Mouse (Mus musculus) heart, postnatal 0 days (tissue): ENCODE measurements around the gene Tacr2. TPM values are rescaled to one million over a fixed set of nuclear protein-coding genes. Genes with fewer than 3 reads are reported as not detected.

Experiments
- ATAC-seq: fragments of 200-750 bp; cut with Nextera tagmentation; 2 replicates; pipeline ENCODE4 v1.8.0; 2017; ENCODE audit warnings: low read depth, moderate number of reproducible peaks, moderate library complexity; ENCODE audit not compliant: insufficient read depth
- DNase-seq: peaks from one replicate; pipeline ENCODE4 v3.0.0-alpha.2; 2016; ENCODE audit warnings: low spot score
- H3K27ac ChIP-seq: fragments of 300-500 bp; sonication (generic); 2 replicates; pipeline ENCODE4 v1.5.1; 2014; ENCODE audit warnings: low read depth, mild to moderate bottlenecking
- H3K27me3 ChIP-seq: fragments of 300-500 bp; sonication (generic); 2 replicates; pipeline ENCODE4 v1.6.1; 2014; ENCODE audit warnings: low read length, mixed read lengths; ENCODE audit not compliant: control insufficient read depth, insufficient read depth
- H3K36me3 ChIP-seq: fragments of 300-500 bp; sonication (generic); replicated peaks from 2 replicates; pipeline ENCODE4 v1.6.1; 2014; ENCODE audit warnings: low read length, mixed read lengths; ENCODE audit not compliant: control insufficient read depth, insufficient read depth
- H3K4me1 ChIP-seq: fragments of 300-500 bp; sonication (generic); 2 replicates; pipeline ENCODE4 v1.6.1; 2014; ENCODE audit warnings: antibody characterized with exemption; ENCODE audit not compliant: control insufficient read depth, insufficient read depth
- H3K4me2 ChIP-seq: fragments of 300-500 bp; sonication (generic); 2 replicates; pipeline ENCODE4 v1.6.1; 2014; ENCODE audit warnings: low read depth, mild to moderate bottlenecking, low read length, moderate library complexity
- H3K4me3 ChIP-seq: fragments of 300-500 bp; sonication (generic); 2 replicates; pipeline ENCODE4 v1.5.1; 2014; ENCODE audit warnings: low read depth, low read length
- H3K9ac ChIP-seq: fragments of 300-500 bp; sonication (generic); replicated peaks from 2 replicates; pipeline ENCODE4 v1.6.1; 2014; ENCODE audit warnings: low read depth, low read length, mixed read lengths
- H3K9me3 ChIP-seq: fragments of 300-500 bp; sonication (generic); replicated peaks from 2 replicates; pipeline ENCODE4 v1.6.1; 2016; ENCODE audit warnings: low read length; ENCODE audit not compliant: control insufficient read depth
- CTCF ChIP-seq: IDR thresholded peaks from 2 replicates; pipeline ENCODE4 v1.5.1; 2016; ENCODE audit warnings: antibody characterized with exemption, control low read depth, low read depth
- EP300 ChIP-seq: IDR thresholded peaks from 2 replicates; pipeline ENCODE4 v1.6.1; 2016; ENCODE audit warnings: antibody characterized with exemption, low read depth
- WGBS: fragments of 180-500 bp; shearing (Covaris S2); extraction: QIAGEN DNeasy Blood & Tissue Kit; methylation state at CpG from one replicate; pipeline ENCODE4 v1.1.7; 2014; 5-methylcytosine and 5-hydroxymethylcytosine counted together
- polyA plus RNA-seq: library from polyadenylated mRNA; unstranded; fragments of >200 nt; fragmentation: Nextera tagmentation; extraction: Ambion mirVana; gene quantifications from 2 replicates; pipeline ENCODE4 v1.2.1, GENCODE M21; 2015
- total RNA-seq: library from RNA; depleted of rRNA; stranded (reverse); fragments of >200 nt; gene quantifications from 2 replicates; pipeline ENCODE4 v1.2.3, GENCODE M21; 2014; ENCODE audit warnings: low replicate concordance

The Tacr2 gene
- total and polyA plus RNA-seq, 2 experiments from 2014 or later = 2.7 TPM; not detected in 1

DNA sequence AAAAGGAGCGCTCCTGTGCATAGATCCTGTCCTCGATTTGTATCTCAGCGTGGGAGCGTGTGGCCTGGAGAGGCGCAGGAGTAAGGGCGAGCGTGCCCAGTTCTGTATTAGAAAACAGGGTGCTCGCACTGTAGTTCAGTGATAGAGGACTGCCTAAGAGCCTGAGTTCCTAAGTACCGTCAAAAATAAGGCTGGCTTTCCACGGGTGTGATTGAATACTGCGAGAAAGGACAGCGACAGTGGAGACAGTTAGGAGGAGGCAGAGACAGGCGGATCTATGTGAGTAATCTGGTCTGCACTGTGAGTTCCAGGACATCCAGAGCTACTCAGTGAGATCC, 20.9 kb upstream of the Tacr2 start:
- no peak overlapping the region for H3K27ac ChIP-seq
- H3K9ac ChIP-seq = no peak overlapping the region
- ATAC-seq (no peak), DNase-seq (no peak)
- TF ChIP-seq CTCF (no peak), EP300 (no peak)
- H3K4me2 ChIP-seq = peak overlapping the region; percentile 80
- WGBS = 3% methylated on average over 13 of the region's 13 CpGs
- H3K9me3 ChIP-seq = no peaks in the 10 kb centered on the region
- H3K4me3 ChIP-seq = peak overlapping the region; percentile 56
- H3K36me3 ChIP-seq = no peaks in the 10 kb centered on the region
- H3K4me1 ChIP-seq = peaks cover 6% of the 10 kb centered on the region; the same call in 1 of the 2 replicates
- peaks cover 17% of the 10 kb centered on the region for H3K27me3 ChIP-seq

DNA sequence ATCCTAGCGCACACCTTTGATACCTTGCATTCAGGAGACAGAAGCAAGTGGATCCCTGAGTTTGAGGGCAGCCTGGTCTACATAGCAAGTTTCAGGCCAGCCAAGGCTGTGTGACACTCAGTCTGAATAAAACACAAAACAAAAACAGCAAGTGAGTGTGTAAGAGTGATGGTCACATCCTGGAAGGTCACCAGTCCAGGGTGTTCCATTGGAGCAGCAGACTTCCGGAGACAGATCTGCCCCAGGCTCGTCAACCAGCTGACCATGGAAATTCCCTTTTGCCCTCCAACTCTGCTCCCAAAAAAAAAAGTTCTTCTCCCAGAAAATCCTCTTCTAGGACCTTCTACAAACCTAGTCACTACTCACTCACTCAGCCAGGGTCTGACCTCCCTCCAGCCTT, 20.4 kb upstream of the Tacr2 start:
- Histone ChIP-seq H3K4me1 (peaks cover 6% of the 10 kb centered on the region; the same call in 1 of the 2 replicates), H3K36me3 (no peaks in the 10 kb centered on the region), H3K4me3 (no peak overlapping the region), H3K27ac (no peak overlapping the region), H3K9ac (no peak overlapping the region), H3K9me3 (no peaks in the 10 kb centered on the region), H3K27me3 (peaks cover 17% of the 10 kb centered on the region), H3K4me2 (no peak overlapping the region)
- ATAC-seq (no peak), DNase-seq (no peak)
- no peak for TF ChIP-seq EP300
- TF ChIP-seq CTCF = no peak
- 76% methylated on average over 3 of the region's 3 CpGs for WGBS

DNA sequence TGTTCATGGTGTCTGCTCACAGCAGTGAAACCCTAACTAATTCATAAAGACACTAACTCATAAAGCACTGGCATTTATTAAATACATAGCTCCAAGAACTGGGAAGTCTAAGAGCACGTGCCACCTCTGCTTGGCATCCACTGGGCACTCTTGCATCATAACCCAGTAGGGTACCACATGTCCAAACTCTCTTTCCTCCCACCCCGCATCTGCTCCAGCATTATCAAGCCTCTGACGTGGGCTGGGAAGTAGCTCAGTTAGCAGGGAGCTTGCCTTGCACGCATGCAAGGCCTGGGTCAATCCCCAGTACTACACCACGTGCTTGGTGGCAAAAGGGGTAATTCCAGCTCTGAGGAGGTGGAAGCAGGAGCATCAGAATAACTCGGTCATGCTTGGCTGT, 16.1 kb upstream of the Tacr2 start:
- WGBS = 79% methylated on average over 6 of the region's 6 CpGs
- Histone ChIP-seq H3K36me3 (no peaks in the 10 kb centered on the region), H3K9me3 (no peaks in the 10 kb centered on the region), H3K4me1 (no peaks in the 10 kb centered on the region), H3K4me3 (no peak overlapping the region), H3K27ac (no peak overlapping the region), H3K9ac (no peak overlapping the region), H3K27me3 (peaks cover 8% of the 10 kb centered on the region; the same call in 1 of the 2 replicates), H3K4me2 (no peak overlapping the region)
- no peak for DNase-seq
- no peak for TF ChIP-seq EP300
- TF ChIP-seq CTCF = no peak
- ATAC-seq = no peak

DNA sequence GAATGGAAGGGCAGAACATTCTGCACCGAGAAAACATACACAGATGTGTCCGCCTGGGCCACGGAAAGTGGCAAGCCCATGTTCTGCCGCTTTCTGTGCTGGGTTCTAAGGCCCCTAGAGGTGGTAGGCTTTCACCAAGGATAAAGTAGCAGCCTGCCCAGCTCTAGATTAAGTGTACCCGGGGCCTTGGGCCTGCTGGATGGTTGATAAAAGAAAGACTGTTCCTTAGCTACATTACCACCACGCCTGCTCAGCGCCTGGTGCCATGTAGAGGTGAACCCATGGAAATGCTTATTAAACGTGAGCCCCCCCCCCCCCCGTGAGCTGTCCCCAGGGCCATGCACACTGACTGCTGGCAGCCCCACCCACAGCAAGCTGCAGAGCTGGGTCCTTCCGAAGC, 15.0 kb upstream of the Tacr2 start:
- H3K4me3 ChIP-seq = no peak overlapping the region
- H3K27ac ChIP-seq = no peak overlapping the region
- H3K9ac ChIP-seq = no peak overlapping the region
- H3K4me1 ChIP-seq = no peaks in the 10 kb centered on the region
- TF ChIP-seq CTCF = no peak
- no peak for TF ChIP-seq EP300
- ATAC-seq (no peak), DNase-seq (no peak)
- 70% methylated on average over 10 of the region's 10 CpGs for WGBS
- H3K9me3 ChIP-seq = no peaks in the 10 kb centered on the region
- H3K27me3 ChIP-seq = peaks cover under 1% of the 10 kb centered on the region; the same call in 1 of the 2 replicates
- H3K36me3 ChIP-seq = no peaks in the 10 kb centered on the region
- no peak overlapping the region for H3K4me2 ChIP-seq

DNA sequence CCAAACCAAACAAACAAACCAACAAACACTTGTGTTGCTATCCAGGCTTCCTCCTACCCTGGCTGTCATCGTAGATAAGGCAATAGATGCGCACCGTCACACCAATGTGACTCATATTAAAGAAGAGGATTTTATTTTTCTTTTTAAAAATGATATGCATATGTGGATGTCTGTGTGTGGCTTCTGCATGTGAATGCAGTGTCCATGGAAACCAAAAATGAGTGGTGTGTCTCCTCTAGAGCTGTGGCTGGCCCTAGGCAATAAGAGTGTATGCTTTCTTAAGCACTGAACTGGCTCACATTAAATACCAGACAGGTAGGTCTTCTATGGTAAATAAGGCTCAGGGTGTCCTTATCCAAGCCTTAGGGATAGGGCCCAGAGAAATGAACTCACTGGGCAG, 13.6 kb upstream of the Tacr2 start:
- 90% methylated on average over 3 of the region's 3 CpGs for WGBS
- H3K9me3 ChIP-seq = no peaks in the 10 kb centered on the region
- DNase-seq = no peak
- H3K27ac ChIP-seq = no peak overlapping the region
- ATAC-seq = no peak
- no peak overlapping the region for H3K4me3 ChIP-seq
- no peaks in the 10 kb centered on the region for H3K4me1 ChIP-seq
- no peak for TF ChIP-seq EP300
- TF ChIP-seq CTCF = no peak
- no peak overlapping the region for H3K9ac ChIP-seq
- no peaks in the 10 kb centered on the region for H3K36me3 ChIP-seq
- no peak overlapping the region for H3K4me2 ChIP-seq
- no peaks in the 10 kb centered on the region for H3K27me3 ChIP-seq

DNA sequence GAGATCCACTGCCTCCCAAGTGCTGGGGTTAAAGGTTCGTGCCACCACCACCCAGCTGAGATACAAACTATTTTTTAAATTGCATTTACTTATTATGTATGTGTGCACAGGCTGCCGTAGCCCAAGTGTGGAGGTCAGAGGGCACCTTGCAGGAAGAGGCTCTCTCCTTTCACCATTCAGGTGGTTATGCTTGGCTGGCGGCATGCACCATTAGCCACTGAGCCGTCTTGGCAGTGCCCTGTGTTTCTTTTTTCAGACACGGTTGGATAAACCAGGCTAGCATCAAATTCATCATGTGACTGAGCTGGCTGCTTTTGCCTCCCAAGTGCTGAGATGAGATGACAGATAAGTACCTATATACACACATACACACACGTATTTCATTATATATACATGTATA, 13.0 kb upstream of the Tacr2 start:
- H3K36me3 ChIP-seq = no peaks in the 10 kb centered on the region
- H3K4me3 ChIP-seq = no peak overlapping the region
- H3K4me2 ChIP-seq = no peak overlapping the region
- 56% methylated on average over 6 of the region's 6 CpGs for WGBS
- no peaks in the 10 kb centered on the region for H3K4me1 ChIP-seq
- no peak overlapping the region for H3K9ac ChIP-seq
- no peaks in the 10 kb centered on the region for H3K9me3 ChIP-seq
- H3K27me3 ChIP-seq = no peaks in the 10 kb centered on the region
- no peak overlapping the region for H3K27ac ChIP-seq
- no peak for ATAC-seq
- DNase-seq = no peak
- TF ChIP-seq EP300 = no peak
- no peak for TF ChIP-seq CTCF
